Mouse (Mus musculus) limb, embryonic 13.5 days (tissue): ENCODE data around the gene C2cd3. TPM values are rescaled to one million over a fixed set of nuclear protein-coding genes. Genes with fewer than 3 reads are reported as not detected.

Experiments
- ATAC-seq: fragments of 200-750 bp; cut with Nextera tagmentation; 2 replicates; pipeline ENCODE4 v1.8.0; 2017; ENCODE audit warnings: low read depth, moderate number of reproducible peaks, moderate TSS enrichment; ENCODE audit not compliant: low FRiP score
- H3K27ac ChIP-seq: fragments of 300-500 bp; sonication (generic); 2 replicates; pipeline ENCODE4 v1.5.1; 2015; ENCODE audit warnings: inconsistent platforms, mild to moderate bottlenecking, moderate library complexity
- H3K27me3 ChIP-seq: fragments of 300-500 bp; sonication (generic); 2 replicates; pipeline ENCODE4 v1.6.1; 2015; ENCODE audit warnings: mild to moderate bottlenecking, inconsistent platforms
- H3K36me3 ChIP-seq: fragments of 300-500 bp; sonication (generic); 2 replicates; pipeline ENCODE4 v1.6.1; 2015; ENCODE audit warnings: inconsistent platforms, mild to moderate bottlenecking, moderate library complexity
- H3K4me1 ChIP-seq: fragments of 300-500 bp; sonication (generic); 2 replicates; pipeline ENCODE4 v1.6.1; 2015; ENCODE audit warnings: inconsistent platforms
- H3K4me2 ChIP-seq: fragments of 300-500 bp; sonication (generic); replicated peaks from 2 replicates; pipeline ENCODE4 v1.6.1; 2015; ENCODE audit warnings: inconsistent platforms, mild to moderate bottlenecking, moderate library complexity
- H3K4me3 ChIP-seq: fragments of 300-500 bp; sonication (generic); 2 replicates; pipeline ENCODE4 v1.5.1; 2015; ENCODE audit warnings: moderate library complexity, mild to moderate bottlenecking, inconsistent platforms
- H3K9ac ChIP-seq: fragments of 300-500 bp; sonication (generic); 2 replicates; pipeline ENCODE4 v1.6.1; 2015; ENCODE audit warnings: mild to moderate bottlenecking, inconsistent platforms
- H3K9me3 ChIP-seq: fragments of 300-500 bp; sonication (generic); 2 replicates; pipeline ENCODE4 v1.6.1; 2016; ENCODE audit warnings: inconsistent platforms
- WGBS: fragments of 180-500 bp; shearing (Covaris S2); methylation state at CpG from one replicate; pipeline ENCODE4 v1.1.7; 2015; 5-methylcytosine and 5-hydroxymethylcytosine counted together
- polyA plus RNA-seq: library from polyadenylated mRNA; unstranded; fragments of >200 nt; fragmentation: Nextera tagmentation; extraction: Ambion mirVana; gene quantifications from 2 replicates; pipeline ENCODE4 v1.2.1, GENCODE M21; 2015

C2cd3 gene
- polyA plus RNA-seq, 1 experiment from 2014 or later, result 28.0 TPM

DNA sequence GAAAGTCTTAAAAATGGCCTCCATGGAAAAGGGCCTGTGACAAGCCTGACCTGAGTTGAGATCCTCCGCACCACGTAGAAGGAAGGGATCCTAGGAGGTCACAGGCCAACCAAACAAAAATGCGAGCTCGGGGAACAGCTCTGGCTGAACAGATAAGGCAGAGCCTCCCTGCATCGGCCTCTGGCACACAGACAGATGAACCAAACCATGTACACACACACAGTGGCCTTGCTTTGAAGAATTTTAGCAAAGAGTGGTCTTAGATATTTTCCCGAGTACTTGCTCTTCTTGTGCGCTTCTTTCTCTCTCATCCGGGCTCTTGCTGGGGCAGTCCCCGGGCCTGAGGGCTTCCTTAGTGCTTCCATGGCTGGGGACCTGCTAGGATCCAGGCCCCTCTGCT lies 91.2 kb downstream of the C2cd3 start:
- H3K9me3 ChIP-seq, result no peaks in the 10 kb centered on the region
- no peak overlapping the region for H3K4me2 ChIP-seq
- 84% methylated on average over 9 of the region's 9 CpGs for WGBS
- H3K27ac ChIP-seq, result no peak overlapping the region
- no peak overlapping the region for H3K4me3 ChIP-seq
- H3K27me3 ChIP-seq, result no peaks in the 10 kb centered on the region
- H3K4me1 ChIP-seq, result peaks cover 10% of the 10 kb centered on the region
- H3K36me3 ChIP-seq, result peaks cover 84% of the 10 kb centered on the region
- ATAC-seq, result no peak
- no peak overlapping the region for H3K9ac ChIP-seq

DNA sequence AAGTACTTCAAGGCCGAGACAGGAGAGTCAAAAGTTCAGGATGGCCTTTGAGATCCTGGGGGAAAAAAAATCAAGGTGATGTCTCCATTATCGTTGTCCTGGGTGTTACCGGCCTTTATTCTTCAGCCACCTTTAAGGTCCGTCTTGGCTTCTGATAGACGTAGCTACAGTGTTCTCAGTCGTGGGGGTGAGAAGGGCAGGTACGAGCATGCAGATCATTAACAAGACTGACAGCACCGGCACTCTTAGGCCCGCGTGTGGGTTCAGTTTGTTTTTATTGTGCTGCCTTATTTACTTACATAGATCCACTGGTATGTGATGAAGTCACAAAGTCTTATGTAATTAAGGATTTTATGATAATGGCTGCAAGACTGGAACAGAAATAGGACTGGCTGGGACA lies 91.7 kb downstream of the C2cd3 start:
- H3K36me3 ChIP-seq, result peaks cover 87% of the 10 kb centered on the region
- H3K4me2 ChIP-seq, result no peak overlapping the region
- peaks cover 10% of the 10 kb centered on the region for H3K4me1 ChIP-seq
- no peaks in the 10 kb centered on the region for H3K9me3 ChIP-seq
- ATAC-seq, result no peak
- no peak overlapping the region for H3K4me3 ChIP-seq
- H3K27me3 ChIP-seq, result no peaks in the 10 kb centered on the region
- H3K9ac ChIP-seq, result no peak overlapping the region
- H3K27ac ChIP-seq, result no peak overlapping the region
- WGBS, result 76% methylated on average over 10 of the region's 10 CpGs

DNA sequence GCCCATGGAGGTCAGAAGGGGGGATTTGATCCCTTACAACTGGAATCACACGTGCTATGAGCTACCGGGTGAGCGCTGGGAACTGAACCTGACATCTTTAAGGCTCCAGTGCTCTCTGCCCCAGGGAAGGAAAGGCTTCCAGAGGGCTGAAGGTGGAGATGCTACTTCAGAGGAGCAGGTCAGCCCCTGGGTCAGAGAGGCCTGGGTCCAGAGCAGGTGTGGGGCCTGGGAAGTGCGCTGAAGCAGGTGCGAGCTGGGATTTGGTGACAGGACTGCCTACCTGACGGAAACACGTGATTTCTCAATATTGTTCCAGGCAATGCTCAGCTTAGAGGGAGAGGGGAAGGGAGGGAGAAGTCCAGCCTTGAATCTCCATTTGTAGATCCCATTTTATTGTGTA lies 92.2 kb downstream of the C2cd3 start:
- no peak overlapping the region for H3K4me3 ChIP-seq
- H3K27ac ChIP-seq, result no peak overlapping the region
- H3K4me2 ChIP-seq, result no peak overlapping the region
- ATAC-seq, result no peak
- peaks cover 10% of the 10 kb centered on the region for H3K4me1 ChIP-seq
- no peak overlapping the region for H3K9ac ChIP-seq
- H3K36me3 ChIP-seq, result peaks cover 88% of the 10 kb centered on the region
- WGBS, result 92% methylated on average over 7 of the region's 7 CpGs
- no peaks in the 10 kb centered on the region for H3K9me3 ChIP-seq
- no peaks in the 10 kb centered on the region for H3K27me3 ChIP-seq

DNA sequence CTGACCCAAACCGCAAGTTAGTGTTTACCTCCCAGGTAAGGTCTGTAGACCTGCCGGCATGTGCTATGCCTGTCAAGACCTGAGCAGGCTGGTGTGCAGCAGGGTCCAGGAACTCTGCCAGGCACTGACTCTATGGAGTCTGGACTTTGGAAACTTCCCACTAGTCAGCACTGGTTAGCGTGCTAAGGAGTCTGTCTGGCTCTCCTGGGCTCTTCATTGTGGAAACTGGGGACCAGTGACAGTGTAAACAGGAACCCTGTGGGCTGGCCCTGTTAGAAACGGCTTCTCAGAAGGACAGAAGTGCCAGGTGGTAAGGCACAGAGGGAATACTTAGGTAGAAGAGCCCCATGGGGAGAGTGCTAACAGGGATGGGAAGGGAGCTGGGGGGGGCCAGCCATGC lies 93.2 kb downstream of the C2cd3 start:
- H3K9ac ChIP-seq, result peak overlapping the region; percentile 1; the same call in 1 of the 2 replicates
- peak overlapping the region; percentile 56; the same call in 1 of the 2 replicates for H3K27ac ChIP-seq
- H3K9me3 ChIP-seq, result no peaks in the 10 kb centered on the region
- H3K27me3 ChIP-seq, result no peaks in the 10 kb centered on the region
- 0 out of 2 replicates have a peak overlapping the region, but pooled peaks have one; percentile 10 for H3K4me2 ChIP-seq
- H3K4me1 ChIP-seq, result peaks cover 10% of the 10 kb centered on the region
- H3K36me3 ChIP-seq, result peaks cover 86% of the 10 kb centered on the region
- 80% methylated on average over 4 of the region's 4 CpGs for WGBS
- ATAC-seq, result no peak
- H3K4me3 ChIP-seq, result no peak overlapping the region

DNA sequence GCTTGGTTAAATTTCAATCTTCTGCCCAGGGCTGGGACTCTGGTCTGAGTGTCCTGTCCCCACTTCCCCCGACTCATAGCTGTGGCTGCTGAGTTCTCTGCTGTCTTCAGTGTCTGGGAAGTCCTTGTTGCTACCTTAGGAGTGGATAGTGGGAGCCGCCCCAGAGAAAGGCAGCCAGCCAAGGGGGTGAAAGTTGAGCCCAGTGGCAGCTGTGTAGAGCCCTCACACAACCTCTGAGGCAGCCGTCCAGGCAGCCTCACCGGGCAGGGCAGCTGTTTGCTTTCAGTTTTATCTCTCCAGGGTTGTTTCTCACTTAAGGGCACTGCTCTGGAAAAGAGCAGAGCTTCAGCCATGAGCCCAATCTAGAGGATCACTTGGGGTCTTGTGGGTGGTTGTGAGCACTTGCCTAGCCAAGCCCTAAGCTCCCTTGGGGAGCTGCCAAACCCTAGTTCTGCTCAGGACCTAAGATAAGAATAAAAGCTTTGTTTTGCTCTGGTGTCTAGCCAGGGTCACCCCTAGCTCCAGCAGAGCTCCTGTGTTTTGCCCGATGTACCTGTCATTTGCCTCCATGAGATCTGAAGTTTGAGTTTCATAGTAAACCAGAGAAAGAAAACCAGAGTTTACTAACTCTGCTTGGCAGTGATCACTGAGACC lies 93.8 kb downstream of the C2cd3 start:
- H3K9ac ChIP-seq, result peak overlapping the region; percentile 1; the same call in 1 of the 2 replicates

DNA sequence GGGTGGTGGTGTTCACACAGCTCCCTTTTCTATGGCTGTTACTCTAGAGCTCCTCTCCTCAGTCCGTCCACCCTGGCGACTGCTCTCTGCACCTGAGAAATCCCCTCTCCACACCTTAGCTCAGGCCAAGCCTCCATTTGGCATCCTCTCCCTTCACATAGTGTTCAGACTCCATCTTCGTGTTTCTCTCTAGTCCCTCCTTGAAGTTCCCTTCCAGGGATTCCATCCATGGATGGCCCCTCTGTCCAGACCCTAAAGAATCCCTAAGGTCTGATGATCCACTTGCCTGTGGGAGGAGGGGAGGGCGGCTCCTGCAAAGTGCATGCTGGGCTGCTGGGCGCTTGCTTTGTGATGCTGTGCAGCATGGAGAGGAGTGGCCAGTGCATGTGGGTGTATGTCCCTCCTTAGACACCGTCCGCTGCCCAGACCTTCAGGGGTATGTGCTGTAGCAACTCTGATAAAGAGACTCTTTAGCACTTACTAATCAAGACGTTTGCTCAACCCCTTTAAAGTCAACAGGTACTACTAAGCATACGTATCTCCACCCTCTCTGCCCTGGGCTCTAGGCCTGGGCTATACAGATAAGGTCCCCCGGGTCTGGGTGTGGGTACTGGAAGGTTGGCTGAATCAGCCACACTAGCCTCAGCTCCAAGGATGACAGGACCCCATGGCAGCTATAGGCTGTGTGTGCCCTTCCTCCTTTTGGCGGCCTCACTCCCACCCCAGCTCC lies 94.9 kb downstream of the C2cd3 start:
- peaks cover 10% of the 10 kb centered on the region for H3K4me1 ChIP-seq
- H3K4me3 ChIP-seq, result no peak overlapping the region
- no peak overlapping the region for H3K27ac ChIP-seq
- no peak overlapping the region for H3K9ac ChIP-seq
- no peak for ATAC-seq
- H3K4me2 ChIP-seq, result no peak overlapping the region
- no peaks in the 10 kb centered on the region for H3K27me3 ChIP-seq
- H3K9me3 ChIP-seq, result no peaks in the 10 kb centered on the region
- H3K36me3 ChIP-seq, result peaks cover 78% of the 10 kb centered on the region
- WGBS, result 88% methylated on average over 11 of the region's 11 CpGs

More for the DNA sequence above, 93.8 kb downstream of the C2cd3 start:
- peak; percentile 71 for ATAC-seq
- H3K36me3 ChIP-seq, result peaks cover 86% of the 10 kb centered on the region
- H3K4me1 ChIP-seq, result peaks cover 10% of the 10 kb centered on the region
- peak overlapping the region; percentile 56; the same call in 1 of the 2 replicates for H3K27ac ChIP-seq
- peak overlapping the region; percentile 10; the same call in 1 of the 2 replicates for H3K4me2 ChIP-seq
- no peak overlapping the region for H3K4me3 ChIP-seq
- WGBS, result 63% methylated on average over 5 of the region's 5 CpGs
- no peaks in the 10 kb centered on the region for H3K27me3 ChIP-seq
- H3K9me3 ChIP-seq, result no peaks in the 10 kb centered on the region

DNA sequence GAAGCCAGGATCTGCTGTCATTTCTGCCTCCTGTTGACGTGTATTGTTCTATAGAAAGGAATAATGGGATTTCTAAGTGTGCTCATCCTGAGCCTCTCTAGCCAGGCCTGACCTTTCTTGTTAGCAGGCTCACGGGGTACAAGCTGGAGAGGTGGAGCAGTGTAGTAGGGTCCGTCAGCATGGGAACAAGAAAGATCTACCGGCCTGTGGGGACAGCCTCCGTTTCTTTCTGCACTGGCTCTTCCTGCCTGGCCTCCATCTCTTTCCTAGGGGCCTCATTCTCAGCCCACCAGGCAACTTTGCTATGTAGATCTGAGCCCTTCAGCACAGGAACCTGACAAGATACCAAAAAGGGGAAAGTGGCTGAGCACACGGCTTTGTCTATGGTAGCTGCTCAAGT lies 96.7 kb downstream of the C2cd3 start:
- Histone ChIP-seq H3K4me2 (no peak overlapping the region), H3K4me3 (no peak overlapping the region), H3K27me3 (no peaks in the 10 kb centered on the region), H3K9ac (no peak overlapping the region), H3K36me3 (peaks cover 65% of the 10 kb centered on the region), H3K4me1 (peaks cover 10% of the 10 kb centered on the region), H3K27ac (no peak overlapping the region), H3K9me3 (no peaks in the 10 kb centered on the region)
- WGBS, result 94% methylated on average over 6 of the region's 6 CpGs
- no peak for ATAC-seq

DNA sequence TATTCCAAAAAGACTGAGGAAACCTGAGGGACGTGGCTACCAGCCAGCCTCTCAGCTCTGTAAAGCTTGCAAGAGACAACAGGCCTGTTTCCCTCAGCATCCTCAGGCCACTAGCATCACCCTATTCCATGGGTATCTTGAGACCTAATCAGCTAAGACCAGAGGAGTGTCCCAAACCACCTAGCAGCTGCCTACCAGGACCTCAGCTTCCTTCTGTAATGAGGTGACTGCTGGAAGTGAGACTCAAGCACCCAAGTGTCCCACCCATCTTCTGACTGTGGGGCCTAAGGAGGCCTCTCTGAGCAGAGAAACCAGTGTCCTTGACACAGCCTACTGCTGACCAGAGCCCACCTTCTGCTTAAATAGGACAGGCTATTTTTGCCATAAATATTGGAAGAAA lies 97.5 kb downstream of the C2cd3 start:
- H3K27me3 ChIP-seq, result no peaks in the 10 kb centered on the region
- peaks cover 60% of the 10 kb centered on the region for H3K36me3 ChIP-seq
- H3K27ac ChIP-seq, result no peak overlapping the region
- H3K4me3 ChIP-seq, result no peak overlapping the region
- no peak overlapping the region for H3K4me2 ChIP-seq
- H3K9ac ChIP-seq, result no peak overlapping the region
- no peaks in the 10 kb centered on the region for H3K9me3 ChIP-seq
- no peak for ATAC-seq
- H3K4me1 ChIP-seq, result peaks cover 10% of the 10 kb centered on the region
- WGBS, result 81% methylated on average over 1 of the region's 1 CpGs

DNA sequence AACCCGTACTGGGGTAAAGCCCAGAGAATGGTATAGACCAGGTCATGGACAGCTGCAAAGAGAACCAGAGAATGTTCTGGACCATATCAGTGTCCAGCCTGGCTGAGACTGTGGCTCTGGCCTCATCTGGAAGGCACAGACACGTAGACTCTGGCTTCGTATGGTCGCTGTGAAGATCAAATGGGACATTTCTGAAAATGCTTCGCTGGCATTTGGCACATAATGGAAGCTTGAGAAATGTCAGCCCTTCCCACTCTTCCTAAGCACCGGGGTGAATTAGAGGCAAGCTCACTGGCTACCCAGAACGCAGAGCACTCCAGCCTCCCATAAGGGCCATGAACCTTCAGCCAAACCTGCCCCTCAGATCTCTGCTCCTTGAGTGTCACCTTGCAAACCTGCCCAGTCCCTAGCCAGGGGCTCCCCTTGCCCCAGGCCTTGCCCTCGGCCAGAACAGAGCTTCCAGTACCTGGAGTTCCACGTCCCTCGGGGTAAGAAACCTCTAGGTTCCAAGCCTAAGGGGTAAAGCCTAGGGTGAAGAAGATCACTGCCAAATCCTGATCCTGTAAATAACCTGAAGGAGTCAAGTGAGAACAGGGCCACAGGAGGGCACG lies 98.9 kb downstream of the C2cd3 start:
- Histone ChIP-seq H3K36me3 (peaks cover 46% of the 10 kb centered on the region), H3K27me3 (no peaks in the 10 kb centered on the region), H3K9ac (no peak overlapping the region), H3K4me2 (no peak overlapping the region), H3K4me3 (no peak overlapping the region), H3K27ac (no peak overlapping the region), H3K9me3 (no peaks in the 10 kb centered on the region), H3K4me1 (peaks cover under 1% of the 10 kb centered on the region; the same call in 1 of the 2 replicates)
- 88% methylated on average over 11 of the region's 11 CpGs for WGBS
- no peak for ATAC-seq

DNA sequence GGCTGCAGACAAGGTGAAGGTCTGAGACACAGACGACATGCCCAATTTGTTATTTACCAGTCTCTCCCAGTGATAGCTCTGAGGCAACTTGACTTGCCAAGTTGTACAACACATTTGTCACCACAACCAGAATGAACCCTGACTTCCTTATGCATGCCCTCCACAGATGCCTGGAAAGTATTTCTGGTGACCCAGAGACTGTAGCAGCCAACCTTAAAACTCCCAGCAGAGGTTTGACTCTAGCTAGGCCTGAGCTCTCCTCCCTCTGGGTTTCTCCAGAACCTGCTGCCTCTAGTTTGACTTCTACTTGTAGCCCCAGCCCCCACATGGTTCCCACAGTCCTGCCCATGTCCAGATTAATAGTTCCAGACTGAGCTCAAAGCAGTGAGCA lies 99.4 kb downstream of the C2cd3 start:
- H3K9me3 ChIP-seq, result no peaks in the 10 kb centered on the region
- peaks cover 43% of the 10 kb centered on the region for H3K36me3 ChIP-seq
- H3K4me1 ChIP-seq, result no peaks in the 10 kb centered on the region
- H3K4me3 ChIP-seq, result no peak overlapping the region
- 97% methylated on average over 1 of the region's 1 CpGs for WGBS
- ATAC-seq, result no peak
- no peak overlapping the region for H3K4me2 ChIP-seq
- H3K27me3 ChIP-seq, result no peaks in the 10 kb centered on the region
- H3K27ac ChIP-seq, result no peak overlapping the region
- H3K9ac ChIP-seq, result no peak overlapping the region

DNA sequence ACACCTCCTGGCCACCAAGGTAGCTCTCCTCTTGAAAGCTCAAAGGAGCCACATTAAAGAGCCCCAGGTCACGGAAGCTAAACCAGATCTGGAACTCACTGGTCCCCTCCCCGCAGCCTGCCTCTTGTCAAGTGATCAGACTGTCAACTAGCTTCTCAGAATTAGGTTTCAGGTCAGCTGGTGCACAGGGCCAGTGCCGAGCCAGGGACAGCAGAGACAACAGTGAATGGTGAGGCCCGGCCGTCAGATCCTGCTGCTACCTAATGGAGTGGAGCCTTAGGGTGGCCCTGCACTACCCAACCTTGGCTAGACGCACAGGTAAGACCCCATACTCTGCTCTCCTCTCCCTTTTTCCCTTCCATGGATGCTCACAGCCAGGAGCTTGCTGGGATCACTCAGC lies 100.7 kb downstream of the C2cd3 start, which contains the start of gene Ucp3:
Gene Ucp3, plus strand, starts transcription at position 214 of the 400 bp plus-strand sequence.
- Histone ChIP-seq H3K36me3 (peaks cover 31% of the 10 kb centered on the region), H3K27ac (no peak within 1 kb of the TSS), H3K9me3 (no peaks in the 10 kb centered on the region), H3K27me3 (no peaks in the 10 kb centered on the region), H3K4me2 (no peak within 1 kb of the TSS), H3K4me3 (no peak within 1 kb of the TSS), H3K4me1 (no peaks in the 10 kb centered on the region), H3K9ac (no peak within 1 kb of the TSS)
- 85% methylated on average over 6 of the region's 6 CpGs for WGBS
- no peak for ATAC-seq

DNA sequence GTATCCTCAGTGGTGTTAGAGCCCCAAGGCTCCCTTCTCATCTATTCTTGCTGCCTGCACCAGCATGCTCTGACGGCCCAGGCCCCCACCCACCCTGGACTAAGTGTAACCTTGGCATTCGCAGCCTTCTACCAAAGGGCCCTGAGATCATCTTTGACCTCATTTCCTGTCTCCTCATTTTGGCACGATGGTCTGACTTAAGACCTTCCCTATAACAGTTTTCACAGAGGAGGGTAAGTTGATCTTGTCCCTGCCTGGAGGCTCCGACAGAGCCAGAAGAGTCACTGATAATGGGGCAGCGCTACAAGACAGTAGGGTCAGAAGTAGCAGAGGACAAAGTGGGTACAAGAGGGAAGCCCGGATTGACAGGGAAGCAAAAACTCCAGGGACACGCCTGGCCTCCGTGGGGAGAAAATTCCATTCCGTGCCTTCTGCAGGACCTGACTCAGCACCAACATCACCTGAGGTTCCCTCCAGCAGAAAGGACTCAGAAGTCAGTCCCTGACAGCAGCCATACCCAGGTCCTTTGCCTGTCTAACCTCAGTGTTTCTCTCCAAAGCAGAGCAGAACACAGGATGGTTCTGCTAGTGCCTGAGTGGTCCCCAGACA lies 101.9 kb downstream of the C2cd3 start:
- H3K27me3 ChIP-seq, result no peaks in the 10 kb centered on the region
- no peaks in the 10 kb centered on the region for H3K4me1 ChIP-seq
- ATAC-seq, result no peak
- no peak overlapping the region for H3K4me3 ChIP-seq
- H3K4me2 ChIP-seq, result no peak overlapping the region
- 86% methylated on average over 9 of the region's 9 CpGs for WGBS
- H3K9ac ChIP-seq, result no peak overlapping the region
- no peaks in the 10 kb centered on the region for H3K9me3 ChIP-seq
- H3K27ac ChIP-seq, result no peak overlapping the region
- peaks cover 19% of the 10 kb centered on the region for H3K36me3 ChIP-seq
